Mouse (Mus musculus) liver, embryonic 14.5 days (tissue): ENCODE data around the gene Trpt1. TPM values are rescaled to one million over a fixed set of nuclear protein-coding genes. Genes with fewer than 3 reads are reported as not detected.
"Not testable (repeated sequence)": the region's sequence is repeated elsewhere in the genome, so short reads cannot be mapped to it uniquely, and the experiment has no call there.

Experiments used
- ATAC-seq: fragments of 200-750 bp; cut with Nextera tagmentation; 2 replicates; pipeline ENCODE4 v1.8.0; 2017; ENCODE audit warnings: moderate number of reproducible peaks, mild to moderate bottlenecking, moderate library complexity; ENCODE audit not compliant: insufficient read depth
- DNase-seq, 3 experiments: peaks; one replicate each; pipeline ENCODE4 v3.0.0-alpha.2; 2012 to 2013; ENCODE audit warnings: low read depth in 3 of 3, low spot score in 3 of 3
- H3K27ac ChIP-seq: fragments of 300-500 bp; sonication (generic); 2 replicates; pipeline ENCODE4 v1.5.1; 2014; ENCODE audit warnings: moderate library complexity, mild to moderate bottlenecking, control low read depth, inconsistent platforms
- H3K27me3 ChIP-seq: fragments of 300-500 bp; sonication (generic); 2 replicates; pipeline ENCODE4 v1.6.1; 2014; ENCODE audit warnings: mild to moderate bottlenecking, low read length, moderate library complexity; ENCODE audit not compliant: control insufficient read depth, insufficient read depth
- H3K36me3 ChIP-seq: fragments of 300-500 bp; sonication (generic); replicated peaks from 2 replicates; pipeline ENCODE4 v1.6.1; 2014; ENCODE audit warnings: low read depth; ENCODE audit not compliant: control insufficient read depth, insufficient read depth
- H3K4me1 ChIP-seq, 2 experiments: fragments of 200-500 bp in 1 of 2; fragments of 300-500 bp in 1 of 2; sonication (generic) in 1 of 2; replicated peaks; 2 replicates each; pipeline ENCODE4 v1.6.1; 2012 to 2014; ENCODE audit warnings: antibody characterized with exemption in 1 of 2, inconsistent platforms in 1 of 2, low read length in 1 of 2; ENCODE audit not compliant: control insufficient read depth in 2 of 2, insufficient read depth in 2 of 2
- H3K4me2 ChIP-seq: fragments of 300-500 bp; sonication (generic); 2 replicates; pipeline ENCODE4 v1.6.1; 2014; ENCODE audit warnings: low read depth, mild to moderate bottlenecking, control low read depth, moderate library complexity
- H3K4me3 ChIP-seq, 2 experiments: fragments of 200-500 bp in 1 of 2; fragments of 300-500 bp in 1 of 2; sonication (generic) in 1 of 2; 2 replicates each; pipeline ENCODE4 v1.5.1; 2012 to 2014; ENCODE audit warnings: low read depth in 2 of 2, low read length in 2 of 2, mild to moderate bottlenecking in 2 of 2, control low read depth in 1 of 2, inconsistent platforms in 1 of 2, moderate library complexity in 1 of 2; ENCODE audit not compliant: insufficient read depth in 1 of 2
- H3K9ac ChIP-seq: fragments of 300-500 bp; sonication (generic); replicated peaks from 2 replicates; pipeline ENCODE4 v1.6.1; 2014; ENCODE audit warnings: mild to moderate bottlenecking, control low read depth, moderate library complexity
- H3K9me3 ChIP-seq: fragments of 300-500 bp; sonication (generic); 2 replicates; pipeline ENCODE4 v1.6.1; 2016; ENCODE audit warnings: low read length, mixed read lengths; ENCODE audit not compliant: control insufficient read depth
- CTCF ChIP-seq: IDR thresholded peaks from 2 replicates; pipeline ENCODE4 v1.5.1; 2016; ENCODE audit warnings: antibody characterized with exemption, low read depth, control low read depth
- EP300 ChIP-seq: IDR thresholded peaks from 2 replicates; pipeline ENCODE4 v1.6.1; 2016; ENCODE audit warnings: antibody characterized with exemption, low read depth
- WGBS: fragments of 180-500 bp; shearing (Covaris S2); extraction: QIAGEN DNeasy Blood & Tissue Kit; methylation state at CpG from one replicate; pipeline ENCODE4 v1.1.7; 2014; ENCODE audit not compliant: insufficient replicate concordance; 5-methylcytosine and 5-hydroxymethylcytosine counted together
- polyA plus RNA-seq, 2 experiments: library from polyadenylated mRNA; depleted of rRNA in 1 of 2; stranded (reverse) in 1 of 2; unstranded in 1 of 2; fragments of >200 nt; fragmentation: Nextera tagmentation in 1 of 2; extraction: Ambion mirVana in 1 of 2; gene quantifications; 2 replicates each; pipeline versions ENCODE4 v1.2.1 to v1.2.3; 2012 to 2014

The Trpt1 gene
- polyA plus RNA-seq, 2 experiments, result 1.7 to 1.8 TPM

GRCm38 (mm10) chr19:6990712-6991111 is 5.2 kb upstream of the Trpt1 start:
- no peaks in the 10 kb centered on the region for H3K36me3 ChIP-seq
- H3K4me2 ChIP-seq, result no peak overlapping the region
- no peak overlapping the region for H3K9ac ChIP-seq
- H3K4me1 ChIP-seq, result peaks cover 27 to 30% of the 10 kb centered on the region in 2 experiments
- DNase-seq (no peak), ATAC-seq (no peak)
- H3K27ac ChIP-seq, result no peak overlapping the region
- TF ChIP-seq CTCF, result no peak
- TF ChIP-seq EP300, result no peak
- no peaks in the 10 kb centered on the region for H3K27me3 ChIP-seq
- no peak overlapping the region for H3K4me3 ChIP-seq
- no peaks in the 10 kb centered on the region for H3K9me3 ChIP-seq
- WGBS, result 79% methylated on average over 6 of the region's 6 CpGs

- peak overlapping the region; percentile 99; the same call in 1 of the 2 replicates for H3K4me2 ChIP-seq
- H3K4me1 ChIP-seq, result peaks cover 23 to 29% of the 10 kb centered on the region in 2 experiments
- H3K27me3 ChIP-seq, H3K9ac ChIP-seq, H3K9me3 ChIP-seq, H3K36me3 ChIP-seq, H3K4me3 ChIP-seq, ATAC-seq, DNase-seq, H3K27ac ChIP-seq: not testable (repeated sequence)
- 75% methylated on average over 6 of the region's 6 CpGs for WGBS
Measured at GRCm38 (mm10) chr19:6991166-6991565, 4.8 kb upstream of the Trpt1 start.

- H3K27ac ChIP-seq, result peak within 1 kb of the TSS; percentile 63
- H3K36me3 ChIP-seq, result no peaks in the 10 kb centered on the region
- peak within 1 kb of the TSS; percentile 80 to 82 for H3K4me3 ChIP-seq
- ATAC-seq, result peak; percentile 93
- H3K27me3 ChIP-seq, result no peaks in the 10 kb centered on the region
- TF ChIP-seq EP300 (no peak), CTCF (0 out of 2 replicates have a peak, but pooled peaks have one; percentile 28)
- H3K4me1 ChIP-seq, result peaks cover 20 to 24% of the 10 kb centered on the region in 2 experiments
- no peaks in the 10 kb centered on the region for H3K9me3 ChIP-seq
- H3K9ac ChIP-seq, result peak within 1 kb of the TSS; percentile 78
- 2% methylated on average over 37 of the region's 37 CpGs for WGBS
- H3K4me2 ChIP-seq, result peak within 1 kb of the TSS; percentile 99
- peak; percentile 96 to 98 (median 97) for DNase-seq
Measured at GRCm38 (mm10) chr19:6992011-6992858, 3.7 kb upstream of the Trpt1 start, which contains the start of gene Dnajc4. TSS of gene Dnajc4 (minus strand) at chr19:6992572.

GRCm38 (mm10) chr19:6993011-6993770 is 2.7 kb upstream of the Trpt1 start:
- no peak; the same call in 1 of the 2 replicates for ATAC-seq

GRCm38 (mm10) chr19:6994002-6994401 is 1.9 kb upstream of the Trpt1 start:
- H3K4me2 ChIP-seq, result no peak overlapping the region
- peaks cover 11% of the 10 kb centered on the region for H3K36me3 ChIP-seq
- H3K27ac ChIP-seq, result no peak overlapping the region
- H3K4me1 ChIP-seq, result peaks cover 18 to 22% of the 10 kb centered on the region in 2 experiments
- no peak overlapping the region for H3K4me3 ChIP-seq
- no peaks in the 10 kb centered on the region for H3K9me3 ChIP-seq
- WGBS, result 76% methylated on average over 8 of the region's 8 CpGs
- no peak for DNase-seq
- no peak for ATAC-seq
- TF ChIP-seq CTCF (no peak), EP300 (no peak)
- no peaks in the 10 kb centered on the region for H3K27me3 ChIP-seq
- no peak overlapping the region for H3K9ac ChIP-seq

More at GRCm38 (mm10) chr19:6993011-6993770, 2.7 kb upstream of the Trpt1 start:
- H3K4me3 ChIP-seq, result peak overlapping the region; percentile 65 to 82
- peaks cover 18 to 22% of the 10 kb centered on the region in 2 experiments for H3K4me1 ChIP-seq
- TF ChIP-seq CTCF (no peak), EP300 (no peak)
- peaks cover 3% of the 10 kb centered on the region; the same call in 1 of the 2 replicates for H3K36me3 ChIP-seq
- no peaks in the 10 kb centered on the region for H3K9me3 ChIP-seq
- no peak for DNase-seq
- peak overlapping the region; percentile 63 for H3K27ac ChIP-seq
- no peaks in the 10 kb centered on the region for H3K27me3 ChIP-seq
- 64% methylated on average over 14 of the region's 14 CpGs for WGBS
- H3K9ac ChIP-seq, result peak overlapping the region; percentile 78
- peak overlapping the region; percentile 99 for H3K4me2 ChIP-seq
